Mouse (Mus musculus) ES-E14 (cell line): ENCODE data around the gene B3gnt4. TPM values are rescaled to one million over a fixed set of nuclear protein-coding genes. Genes with fewer than 3 reads are reported as not detected.

Experiments
- DNase-seq: peaks from one replicate; pipeline ENCODE4 v3.0.0-alpha.2; 2013; ENCODE audit warnings: low read depth, low spot score
- H3K27ac ChIP-seq: 2 replicates; pipeline ENCODE4 v1.5.1; 2012; ENCODE audit warnings: low read depth, mild to moderate bottlenecking, low read length, moderate library complexity, mixed read lengths; ENCODE audit not compliant: poor library complexity, insufficient read depth, severe bottlenecking
- H3K36me3 ChIP-seq: 2 replicates; pipeline ENCODE4 v1.6.1; 2012; ENCODE audit warnings: mild to moderate bottlenecking, low read length, moderate library complexity, mixed read lengths; ENCODE audit not compliant: control insufficient read depth, poor library complexity, insufficient read depth, severe bottlenecking
- H3K4me1 ChIP-seq, 2 experiments: fragments of 150-350 bp in 1 of 2; sonication (generic) in 1 of 2; 2 replicates each; pipeline ENCODE4 v1.6.1; 2012; ENCODE audit warnings: low read length in 2 of 2, mild to moderate bottlenecking in 1 of 2, mixed read lengths in 1 of 2; ENCODE audit not compliant: control insufficient read depth in 2 of 2, insufficient read depth in 2 of 2, poor library complexity in 1 of 2
- H3K4me3 ChIP-seq, 2 experiments: fragments of 150-350 bp in 1 of 2; sonication (generic) in 1 of 2; 2 replicates each; pipeline ENCODE4 v1.5.1; 2012; ENCODE audit warnings: low read length in 2 of 2, low read depth in 1 of 2, mild to moderate bottlenecking in 1 of 2, mixed read lengths in 1 of 2; ENCODE audit not compliant: insufficient read depth in 1 of 2, poor library complexity in 1 of 2, severe bottlenecking in 1 of 2
- H3K9ac ChIP-seq: 2 replicates; pipeline ENCODE4 v1.6.1; 2012; ENCODE audit warnings: low read depth, mild to moderate bottlenecking, low read length, mixed read lengths; ENCODE audit not compliant: poor library complexity, insufficient read depth, severe bottlenecking
- H3K9me3 ChIP-seq: fragments of 150-350 bp; sonication (generic); 2 replicates; pipeline ENCODE4 v1.6.1; 2012; ENCODE audit warnings: low read depth, mild to moderate bottlenecking, low read length; ENCODE audit not compliant: control insufficient read depth, insufficient read depth
- CHD2 ChIP-seq: IDR thresholded peaks from 2 replicates; pipeline ENCODE4 v1.6.1; 2014; ENCODE audit warnings: mild to moderate bottlenecking, low read depth, low read length, inconsistent platforms
- HCFC1 ChIP-seq: IDR thresholded peaks from 2 replicates; pipeline ENCODE4 v1.6.1; 2012; ENCODE audit warnings: low read length, inconsistent platforms, borderline replicate concordance; ENCODE audit not compliant: insufficient read depth
- MAFK ChIP-seq: IDR thresholded peaks from 2 replicates; pipeline ENCODE4 v1.6.1; 2014; ENCODE audit warnings: mild to moderate bottlenecking, low read depth, low read length, inconsistent platforms; ENCODE audit not compliant: insufficient read depth
- ZC3H11A ChIP-seq: IDR thresholded peaks from 2 replicates; pipeline ENCODE4 v1.6.1; 2012; ENCODE audit warnings: low read depth, mild to moderate bottlenecking, inconsistent platforms, low read length, borderline replicate concordance
- ZNF384 ChIP-seq: IDR thresholded peaks from 2 replicates; pipeline ENCODE4 v1.6.1; 2012; ENCODE audit warnings: low read depth, low read length, inconsistent platforms
- in situ Hi-C, 2 experiments: fragments of 600-800 bp; cut with MboI; formaldehyde crosslinking; loops; one replicate each; pipeline ENCODE4 v1.15.1; 2025; ENCODE audit warnings: low sequenced_read_pairs in 2 of 2, inconsistent platforms in 1 of 2; ENCODE audit not compliant: unreplicated experiment in 2 of 2
- total RNA-seq: library from RNA; depleted of rRNA; stranded (reverse); fragments of 300-350 nt; gene quantifications from 2 replicates; pipeline ENCODE4 v1.2.3, GENCODE M21; 2012; rRNA removed

B3gnt4 gene
- total RNA-seq, 1 experiment, result 1.2 TPM

DNA sequence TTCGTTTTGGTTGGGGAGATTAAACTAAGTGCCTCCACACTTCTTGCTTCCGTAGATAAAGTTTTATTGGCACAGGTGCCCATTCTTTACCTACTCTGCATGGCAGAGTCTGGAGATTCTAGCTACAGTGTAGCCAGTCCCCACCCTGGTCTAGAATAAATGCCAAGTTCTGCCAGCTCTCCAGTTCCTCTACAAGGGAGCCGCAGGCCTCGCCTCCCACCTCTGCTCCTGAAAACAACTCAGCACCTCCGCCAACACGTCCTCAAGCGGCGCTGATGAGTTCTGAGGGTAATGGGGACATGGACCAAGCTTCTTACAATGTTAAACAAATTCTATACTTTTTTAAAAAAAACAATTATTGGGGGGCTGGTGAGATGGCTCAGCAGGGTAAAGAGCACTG is 49.3 kb downstream of the B3gnt4 start:
- Histone ChIP-seq H3K36me3 (peaks cover 11% of the 10 kb centered on the region), H3K4me3 (no peak overlapping the region), H3K27ac (no peak overlapping the region), H3K9ac (no peak overlapping the region), H3K9me3 (no peaks in the 10 kb centered on the region), H3K4me1 (no peaks in the 10 kb centered on the region)
- in situ Hi-C loops, result no loop called here
- TF ChIP-seq HCFC1, result no peak
- TF ChIP-seq MAFK, result no peak
- TF ChIP-seq ZC3H11A, result no peak
- no peak for TF ChIP-seq ZNF384
- no peak for TF ChIP-seq CHD2
- DNase-seq, result no peak

DNA sequence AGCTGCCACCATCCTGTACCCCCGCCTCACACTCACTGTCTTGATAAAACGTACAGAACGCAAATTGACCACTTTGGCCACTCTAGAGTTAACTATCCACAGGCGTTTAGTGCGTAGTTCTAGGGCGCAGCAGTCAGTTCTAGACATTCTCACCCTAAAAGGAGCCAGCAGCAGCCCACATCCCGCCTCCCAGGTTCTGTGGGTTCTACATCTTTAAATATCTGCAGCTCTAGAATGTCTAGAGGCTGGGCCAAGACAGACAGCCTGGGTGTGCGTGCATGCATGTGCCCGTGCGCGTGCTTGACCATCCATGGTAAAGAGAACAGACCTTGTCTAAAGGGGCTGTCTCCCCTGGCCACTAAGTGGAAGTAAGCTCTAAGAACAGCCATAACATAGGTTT is 50.9 kb downstream of the B3gnt4 start:
- H3K36me3 ChIP-seq, result peaks cover 10% of the 10 kb centered on the region; the same call in 1 of the 2 replicates
- TF ChIP-seq ZNF384, result no peak
- no peak for TF ChIP-seq ZC3H11A
- no peak for TF ChIP-seq CHD2
- TF ChIP-seq HCFC1, result no peak

More for the DNA sequence above, 50.9 kb downstream of the B3gnt4 start:
- Histone ChIP-seq H3K4me1 (no peaks in the 10 kb centered on the region), H3K9me3 (no peaks in the 10 kb centered on the region), H3K27ac (no peak overlapping the region), H3K9ac (no peak overlapping the region), H3K4me3 (no peak overlapping the region)
- no peak for DNase-seq
- in situ Hi-C loops, result no loop called here

Other genes with a start within 250 kb of the B3gnt4 start
- 8.0 and 13.7 TPM in 2 replicates for gene Bcl7a, start 166.6 kb upstream of the B3gnt4 start, total RNA-seq
- gene Mlxip, start 115.7 kb upstream of the B3gnt4 start, total RNA-seq, result 8.0 and 8.2 TPM in 2 replicates
- gene Lrrc43, start 21.2 kb upstream of the B3gnt4 start, total RNA-seq, result 0.16 TPM in 1 of 2 replicates, not detected in the other
- gene Il31, start 21.0 kb upstream of the B3gnt4 start, total RNA-seq, result not detected in 2 replicates
- 54.1 and 57.9 TPM in 2 replicates for gene Diablo, start 13.7 kb downstream of the B3gnt4 start, total RNA-seq
- 0.94 and 1.2 TPM in 2 replicates for gene Gm49027, start 15.0 kb downstream of the B3gnt4 start, total RNA-seq
- 23.0 and 24.3 TPM in 2 replicates for gene Vps33a, start 62.6 kb downstream of the B3gnt4 start, total RNA-seq
- gene Clip1, start 174.2 kb downstream of the B3gnt4 start, total RNA-seq, result 10.3 and 11.8 TPM in 2 replicates
- gene Zcchc8, start 210.6 kb downstream of the B3gnt4 start, total RNA-seq, result 33.0 and 35.2 TPM in 2 replicates
- 93.2 and 106 TPM in 2 replicates for gene Rsrc2, start 239.0 kb downstream of the B3gnt4 start, total RNA-seq
- 71.3 and 75.8 TPM in 2 replicates for gene Kntc1, start 239.3 kb downstream of the B3gnt4 start, total RNA-seq